Mouse (Mus musculus) stomach, postnatal 0 days (tissue): ENCODE results near the gene Cfap99. TPM values are rescaled to one million over a fixed set of nuclear protein-coding genes. Genes with fewer than 3 reads are reported as not detected.

Source experiments
- ATAC-seq: fragments of 200-750 bp; cut with Nextera tagmentation; 2 replicates; pipeline ENCODE4 v1.8.0; 2017; ENCODE audit not compliant: low FRiP score, low TSS enrichment
- DNase-seq: peaks from one replicate; pipeline ENCODE4 v3.0.0-alpha.2; 2016; ENCODE audit warnings: low spot score
- H3K27ac ChIP-seq: fragments of 300-500 bp; sonication (generic); replicated peaks from 2 replicates; pipeline ENCODE4 v1.5.1; 2014; ENCODE audit warnings: mild to moderate bottlenecking, control low read depth
- H3K27me3 ChIP-seq: fragments of 300-500 bp; sonication (generic); 2 replicates; pipeline ENCODE4 v1.6.1; 2014; ENCODE audit warnings: low read length; ENCODE audit not compliant: control insufficient read depth, insufficient read depth
- H3K36me3 ChIP-seq: fragments of 300-500 bp; sonication (generic); 2 replicates; pipeline ENCODE4 v1.6.1; 2014; ENCODE audit warnings: low read length, mixed read lengths; ENCODE audit not compliant: control insufficient read depth, insufficient read depth
- H3K4me1 ChIP-seq: fragments of 300-500 bp; sonication (generic); replicated peaks from 2 replicates; pipeline ENCODE4 v1.6.1; 2014; ENCODE audit warnings: antibody characterized with exemption; ENCODE audit not compliant: control insufficient read depth, insufficient read depth
- H3K4me2 ChIP-seq: fragments of 300-500 bp; sonication (generic); replicated peaks from 2 replicates; pipeline ENCODE4 v1.6.1; 2014; ENCODE audit warnings: low read depth, mild to moderate bottlenecking, control low read depth, moderate library complexity
- H3K4me3 ChIP-seq: fragments of 300-500 bp; sonication (generic); 2 replicates; pipeline ENCODE4 v1.5.1; 2014; ENCODE audit warnings: low read depth, low read length, control low read depth
- H3K9ac ChIP-seq: fragments of 300-500 bp; sonication (generic); 2 replicates; pipeline ENCODE4 v1.6.1; 2014; ENCODE audit warnings: mild to moderate bottlenecking, low read length, control low read depth, mixed read lengths
- H3K9me3 ChIP-seq: fragments of 300-500 bp; sonication (generic); 2 replicates; pipeline ENCODE4 v1.6.1; 2016; ENCODE audit warnings: low read length; ENCODE audit not compliant: control insufficient read depth
- CTCF ChIP-seq: IDR thresholded peaks from 2 replicates; pipeline ENCODE4 v1.5.1; 2016; ENCODE audit warnings: antibody characterized with exemption, low read depth, mild to moderate bottlenecking, moderate library complexity
- EP300 ChIP-seq: optimal IDR thresholded peaks from 2 replicates; pipeline ENCODE3; 2016; ENCODE audit warnings: antibody characterized with exemption
- WGBS: fragments of 180-500 bp; shearing (Covaris S2); extraction: QIAGEN DNeasy Blood & Tissue Kit; methylation state at CpG from one replicate; pipeline ENCODE4 v1.1.7; 2014; 5-methylcytosine and 5-hydroxymethylcytosine counted together
- polyA plus RNA-seq: library from polyadenylated mRNA; unstranded; fragments of >200 nt; fragmentation: Nextera tagmentation; extraction: Ambion mirVana; gene quantifications from 2 replicates; pipeline ENCODE4 v1.2.1, GENCODE M21; 2015

Gene Cfap99
- polyA plus RNA-seq, 1 experiment from 2014 or later = 0.04 TPM

- ATAC-seq = peak; percentile 74
- Histone ChIP-seq H3K4me3 (peak overlapping the region; percentile 89), H3K27me3 (no peaks in the 10 kb centered on the region), H3K4me1 (peaks cover 4% of the 10 kb centered on the region; the same call in 1 of the 2 replicates), H3K4me2 (peak overlapping the region; percentile 56), H3K9me3 (no peaks in the 10 kb centered on the region), H3K27ac (peak overlapping the region; percentile 99), H3K36me3 (no peaks in the 10 kb centered on the region), H3K9ac (peak overlapping the region; percentile 97)
- under 1% methylated on average over 42 of the region's 42 CpGs for WGBS
- TF ChIP-seq CTCF (no peak), EP300 (no peak)
- peak; percentile 86 for DNase-seq
Measured at GRCm38 (mm10) chr5:34336775-34337450, 48.5 kb downstream of the Cfap99 start.

- DNase-seq (no peak), ATAC-seq (no peak)
- WGBS = 92% methylated on average over 6 of the region's 6 CpGs
- Histone ChIP-seq H3K27me3 (no peaks in the 10 kb centered on the region), H3K27ac (no peak overlapping the region), H3K4me3 (no peak overlapping the region), H3K36me3 (no peaks in the 10 kb centered on the region; the same call in none of the 2 replicates), H3K4me1 (peaks cover 4% of the 10 kb centered on the region; the same call in 1 of the 2 replicates), H3K9me3 (no peaks in the 10 kb centered on the region), H3K4me2 (no peak overlapping the region), H3K9ac (no peak overlapping the region)
- TF ChIP-seq EP300 (no peak), CTCF (no peak)
Measured at GRCm38 (mm10) chr5:34340246-34340645, 51.8 kb downstream of the Cfap99 start.

DNA sequence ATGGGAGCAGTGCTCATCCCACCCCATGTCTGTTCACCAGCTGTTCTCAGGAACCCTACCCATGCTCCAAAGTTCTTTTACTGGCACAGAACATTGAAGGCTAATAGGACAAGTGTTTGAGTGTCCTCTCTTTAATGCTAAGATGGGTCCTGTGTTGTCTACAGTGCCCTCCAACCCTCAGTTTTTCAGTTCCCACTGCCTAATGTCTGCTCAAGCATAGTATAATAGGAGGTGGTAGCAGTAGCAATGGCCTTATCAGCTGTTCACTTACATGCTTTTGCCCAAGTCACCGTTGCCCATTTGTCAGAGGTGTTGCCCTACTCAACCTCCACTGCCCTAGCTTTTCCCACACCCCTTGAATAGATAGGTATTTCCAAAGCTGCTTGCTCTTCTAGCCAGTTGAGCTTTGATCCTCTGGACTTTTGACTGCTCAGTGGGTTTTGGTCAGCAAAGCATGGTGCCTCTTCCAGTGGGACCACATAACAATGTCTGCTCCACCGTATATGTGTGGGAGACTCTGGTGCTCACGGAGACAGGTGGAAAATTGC is 63.8 kb downstream of the Cfap99 start:
- TF ChIP-seq CTCF = no peak
- no peak for TF ChIP-seq EP300
- H3K27ac ChIP-seq = no peak overlapping the region
- H3K36me3 ChIP-seq = peaks cover 30% of the 10 kb centered on the region
- 94% methylated on average over 3 of the region's 3 CpGs for WGBS
- H3K27me3 ChIP-seq = no peaks in the 10 kb centered on the region
- H3K4me3 ChIP-seq = no peak overlapping the region
- DNase-seq (no peak), ATAC-seq (no peak)
- H3K9me3 ChIP-seq = no peaks in the 10 kb centered on the region
- H3K4me2 ChIP-seq = no peak overlapping the region
- no peak overlapping the region for H3K9ac ChIP-seq
- no peaks in the 10 kb centered on the region for H3K4me1 ChIP-seq

- DNase-seq = no peak
- Histone ChIP-seq H3K9me3 (no peaks in the 10 kb centered on the region), H3K4me3 (no peak overlapping the region), H3K9ac (no peak overlapping the region), H3K36me3 (peaks cover 11% of the 10 kb centered on the region), H3K27me3 (no peaks in the 10 kb centered on the region), H3K27ac (no peak overlapping the region), H3K4me1 (no peaks in the 10 kb centered on the region), H3K4me2 (no peak overlapping the region)
- no peak for TF ChIP-seq EP300
- 72% methylated on average over 3 of the region's 3 CpGs for WGBS
- no peak for ATAC-seq
Measured at GRCm38 (mm10) chr5:34360261-34360660, 71.9 kb downstream of the Cfap99 start.

GRCm38 (mm10) chr5:34363115-34363514 is 74.7 kb downstream of the Cfap99 start:
- peaks cover 7% of the 10 kb centered on the region for H3K36me3 ChIP-seq
- no peaks in the 10 kb centered on the region for H3K4me1 ChIP-seq
- H3K9me3 ChIP-seq = no peaks in the 10 kb centered on the region
- H3K4me3 ChIP-seq = no peak overlapping the region
- H3K4me2 ChIP-seq = no peak overlapping the region
- TF ChIP-seq EP300 = no peak
- TF ChIP-seq CTCF = no peak
- H3K27ac ChIP-seq = no peak overlapping the region
- DNase-seq (no peak), ATAC-seq (no peak)
- no peak overlapping the region for H3K9ac ChIP-seq
- H3K27me3 ChIP-seq = no peaks in the 10 kb centered on the region
